Mouse (Mus musculus) heart, adult 2 months (tissue): ENCODE data around the gene Gm42906.

Experiments used
- CTCF ChIP-seq: fragments of 200-600 bp; IDR thresholded peaks from 2 replicates; pipeline ENCODE4 v1.8.1; 2022; ENCODE audit warnings: antibody characterized with exemption, mild to moderate bottlenecking, moderate library complexity
- EP300 ChIP-seq: fragments of 200-500 bp; IDR thresholded peaks from 2 replicates; pipeline ENCODE4 v1.6.1; 2011; ENCODE audit warnings: low read depth, low read length, control low read depth; ENCODE audit not compliant: insufficient read depth

DNA sequence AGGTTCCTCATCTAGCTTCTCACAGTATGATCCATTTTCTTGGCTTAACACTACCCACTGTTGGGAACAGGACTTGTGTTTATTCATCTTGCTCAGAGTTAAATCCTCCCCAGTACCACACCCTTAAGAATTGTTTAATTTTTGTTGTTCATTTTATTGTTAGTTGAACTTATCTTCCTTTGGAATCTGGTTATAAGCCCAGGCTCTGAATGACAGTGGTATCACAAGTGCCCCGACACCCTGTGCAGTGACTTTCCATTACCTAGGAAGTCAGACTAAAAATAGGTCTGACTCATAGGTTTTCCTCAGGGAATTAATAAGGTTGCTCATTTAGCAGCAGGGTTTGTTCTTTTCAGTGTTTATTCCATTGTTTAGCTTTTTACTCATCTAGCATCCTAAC lies 362.7 kb downstream of the Gm42906 start:
- no peak for TF ChIP-seq CTCF
- TF ChIP-seq EP300, result no peak
